Mouse (Mus musculus) brain, embryonic 14.5 days (tissue): Measurements from ENCODE around the gene Ston1.

Experiments
- CTCF ChIP-seq: fragments of 200-500 bp; IDR thresholded peaks from 2 replicates; pipeline ENCODE4 v1.5.1; 2012; ENCODE audit warnings: inconsistent platforms, mild to moderate bottlenecking, moderate library complexity, borderline replicate concordance; ENCODE audit not compliant: insufficient read depth, insufficient read length; ENCODE audit errors: extremely low read depth
- POLR2A ChIP-seq: fragments of 200-500 bp; IDR thresholded peaks from 2 replicates; pipeline ENCODE4 v1.6.1; 2012; ENCODE audit warnings: mild to moderate bottlenecking, inconsistent platforms, borderline replicate concordance; ENCODE audit not compliant: poor library complexity, insufficient read depth, insufficient read length, severe bottlenecking; ENCODE audit errors: extremely low read depth

DNA sequence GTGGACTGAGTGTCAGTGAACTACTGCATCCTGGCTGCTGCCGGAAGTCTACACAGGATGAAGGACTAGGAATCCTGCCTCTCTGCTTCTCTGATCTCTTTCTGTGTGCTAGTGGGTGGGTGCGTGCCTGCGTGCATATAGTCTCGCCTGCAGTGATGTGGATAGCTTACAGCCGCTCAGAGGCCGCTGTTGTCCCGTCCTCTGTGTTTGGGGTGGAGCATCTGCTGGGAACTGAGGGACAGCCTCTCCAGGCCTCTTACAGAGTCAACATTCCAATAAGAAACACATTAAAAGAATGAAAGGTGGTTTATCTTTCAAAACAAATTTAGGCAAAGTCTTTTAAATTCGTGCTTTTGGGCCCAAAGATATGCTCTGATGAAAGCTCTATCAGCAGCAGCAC, 44.4 kb downstream of the Ston1 start:
- TF ChIP-seq CTCF (no peak), POLR2A (no peak)
